In genomic region chr17:45478234-45478825, GRCm38 (mm10) we compare ENCODE assay signal across 8 mouse cellular contexts. TPM values are rescaled to one million over a fixed set of nuclear protein-coding genes. Genes with fewer than 3 reads are reported as not detected.
DNase-seq lines count a peak whose midpoint lies in the region; ATAC-seq lines count a peak whose summit lies in the region.

No protein-coding gene starts in this region.

- H3K9ac ChIP-seq in neural tube, embryonic 15.5 days (replicated peaks): no peak overlapping the region
- no peak overlapping the region for H3K9ac ChIP-seq in stomach, embryonic 14.5 days (replicated peaks; ENCODE audit: low read depth, low read length)

- H3K27me3 ChIP-seq in neural tube, embryonic 15.5 days (replicated peaks): 0 out of 2 replicates have a peak, but pooled peaks cover 2% of the 10 kb centered on the region
- no peaks in the 10 kb centered on the region for H3K27me3 ChIP-seq in stomach, embryonic 14.5 days (ENCODE audit: control insufficient read depth, insufficient read depth, low read length)

- ATAC-seq in neural tube, embryonic 15.5 days (ENCODE audit: low FRiP score): no peak
- ATAC-seq in monocyte, adult 5-6 weeks (replicated peaks; ENCODE audit: insufficient number of reproducible peaks, low FRiP score, low TSS enrichment, poor library complexity, severe bottlenecking): peak; percentile 81
- 0 out of 2 replicates have a peak, but pooled peaks have one; percentile 39 for ATAC-seq in stomach, embryonic 14.5 days (ENCODE audit: insufficient number of reproducible peaks, insufficient read depth, low FRiP score, low read depth)

- DNase-seq in neural tube, embryonic 10.5 days (ENCODE audit: extremely low spot score, low spot score): peak; percentile 91
- peak; percentile 88 to 94 for DNase-seq in cerebellum, postnatal 4 days (ENCODE audit: low spot score in 2 of 2)
- DNase-seq in gastrocnemius, postnatal 25 days: peak; percentile 51
- peak; percentile 38 to 76 for DNase-seq in kidney, adult 8-10 months
- peak; percentile 79 for DNase-seq in liver

- 21% methylated on average over 12 of the region's 12 CpGs for WGBS in neural tube, embryonic 15.5 days
- WGBS in stomach, embryonic 14.5 days: 13% methylated on average over 12 of the region's 12 CpGs

- no peak overlapping the region for H3K4me2 ChIP-seq in neural tube, embryonic 15.5 days
- no peak overlapping the region for H3K4me2 ChIP-seq in stomach, embryonic 14.5 days (replicated peaks; ENCODE audit: low read depth, low read length)

- H3K4me3 ChIP-seq in neural tube, embryonic 15.5 days (replicated peaks): no peak overlapping the region
- H3K4me3 ChIP-seq in stomach, embryonic 14.5 days (ENCODE audit: low read depth, low read length): no peak overlapping the region

- H3K9me3 ChIP-seq in neural tube, embryonic 15.5 days (replicated peaks): no peaks in the 10 kb centered on the region
- no peaks in the 10 kb centered on the region for H3K9me3 ChIP-seq in stomach, embryonic 14.5 days (ENCODE audit: control insufficient read depth, low read depth, low read length)

- H3K36me3 ChIP-seq in neural tube, embryonic 15.5 days: no peaks in the 10 kb centered on the region
- no peaks in the 10 kb centered on the region for H3K36me3 ChIP-seq in stomach, embryonic 14.5 days (ENCODE audit: control insufficient read depth, insufficient read depth, low read length)

- H3K4me1 ChIP-seq in neural tube, embryonic 15.5 days: peaks cover 10% of the 10 kb centered on the region; the same call in 1 of the 2 replicates
- no peaks in the 10 kb centered on the region for H3K4me1 ChIP-seq in stomach, embryonic 14.5 days (ENCODE audit: control insufficient read depth, insufficient read depth, low read length)

- H3K27ac ChIP-seq in neural tube, embryonic 15.5 days (replicated peaks): no peak overlapping the region
- H3K27ac ChIP-seq in stomach, embryonic 14.5 days (ENCODE audit: low read length): no peak overlapping the region

RNA-seq across cellular contexts. Expression of gene Spats1, which starts 3.1 kb away (rescaled TPM):
- polyA plus RNA-seq in neural tube, embryonic 15.5 days (2015; fragmentation: Nextera tagmentation; extraction: Ambion mirVana): 2.1 and 2.9 TPM in 2 replicates
- total RNA-seq in gastrocnemius, postnatal 25 days (2021): not detected
- total RNA-seq in monocyte, adult 5-6 weeks (2017): not detected in 3 replicates
- 0.50 and 0.59 TPM in 2 replicates for polyA plus RNA-seq in stomach, embryonic 14.5 days (2014; fragmentation: Nextera tagmentation; extraction: Ambion mirVana)

RNA-seq across cellular contexts. Expression of gene Aars2, which starts 28.3 kb away (rescaled TPM):
- polyA plus RNA-seq in neural tube, embryonic 15.5 days (2015; fragmentation: Nextera tagmentation; extraction: Ambion mirVana): 18.0 and 19.4 TPM in 2 replicates
- 10 to 100 TPM; 13.5 to 13.8 TPM for total RNA-seq in gastrocnemius, postnatal 25 days (2021)
- total RNA-seq in monocyte, adult 5-6 weeks (2017): 3.1 to 5.3 TPM (median 4.3 TPM) in 3 replicates
- polyA plus RNA-seq in stomach, embryonic 14.5 days (2014; fragmentation: Nextera tagmentation; extraction: Ambion mirVana): 14.8 and 16.8 TPM in 2 replicates

RNA-seq across cellular contexts. Expression of gene Cdc5l, which starts 44.8 kb away (rescaled TPM):
- polyA plus RNA-seq in neural tube, embryonic 15.5 days (2015; fragmentation: Nextera tagmentation; extraction: Ambion mirVana): 57.1 and 62.0 TPM in 2 replicates
- 10 to 100 TPM; 32.9 to 33.3 TPM for total RNA-seq in gastrocnemius, postnatal 25 days (2021)
- 104 to 149 TPM (median 135 TPM) in 3 replicates for total RNA-seq in monocyte, adult 5-6 weeks (2017)
- polyA plus RNA-seq in stomach, embryonic 14.5 days (2014; fragmentation: Nextera tagmentation; extraction: Ambion mirVana): 66.6 and 72.3 TPM in 2 replicates

RNA-seq across cellular contexts. Expression of gene Tcte1, which starts 44.9 kb away (rescaled TPM):
- polyA plus RNA-seq in neural tube, embryonic 15.5 days (2015; fragmentation: Nextera tagmentation; extraction: Ambion mirVana): 2.9 and 3.6 TPM in 2 replicates
- total RNA-seq in gastrocnemius, postnatal 25 days (2021): not detected
- not detected in 3 replicates for total RNA-seq in monocyte, adult 5-6 weeks (2017)
- 0.29 and 0.65 TPM in 2 replicates for polyA plus RNA-seq in stomach, embryonic 14.5 days (2014; fragmentation: Nextera tagmentation; extraction: Ambion mirVana)
